Mouse (Mus musculus) kidney, adult 2 months (tissue): ENCODE measurements at regions not wholly inside any gene's neighbourhood (a gene's known extent, or its start where the extent isn't known, plus 50 kb on each side); places are given as distances from the start of the nearest gene placed in this dataset.

Source experiments
- DNase-seq: peaks from one replicate; pipeline ENCODE4 v3.0.0; 2021
- H3K27ac ChIP-seq: fragments of 200-500 bp; 2 replicates; pipeline ENCODE4 v1.5.1; 2012; ENCODE audit warnings: low read depth, low read length, control low read depth, inconsistent platforms; ENCODE audit not compliant: insufficient read depth
- H3K27me3 ChIP-seq: fragments of 200-500 bp; replicated peaks from 2 replicates; pipeline ENCODE4 v1.6.1; 2012; ENCODE audit warnings: mild to moderate bottlenecking, moderate library complexity, low read length, inconsistent platforms; ENCODE audit not compliant: control insufficient read depth, insufficient read depth
- H3K36me3 ChIP-seq: fragments of 200-500 bp; 2 replicates; pipeline ENCODE4 v1.6.1; 2012; ENCODE audit warnings: mild to moderate bottlenecking, moderate library complexity, low read length, inconsistent platforms; ENCODE audit not compliant: control insufficient read depth, insufficient read depth
- H3K4me1 ChIP-seq: fragments of 200-500 bp; 2 replicates; pipeline ENCODE4 v1.6.1; 2011; ENCODE audit warnings: low read length; ENCODE audit not compliant: control insufficient read depth, insufficient read depth
- H3K4me3 ChIP-seq: fragments of 200-500 bp; 2 replicates; pipeline ENCODE4 v1.5.1; 2011; ENCODE audit warnings: mild to moderate bottlenecking, low read depth, low read length, control low read depth; ENCODE audit not compliant: insufficient read depth
- CTCF ChIP-seq: fragments of 200-500 bp; conservative IDR thresholded peaks from 2 replicates; pipeline ENCODE4 v1.5.1; 2011; ENCODE audit warnings: low read depth, mild to moderate bottlenecking, control low read depth, low read length, moderate library complexity, mixed read lengths; ENCODE audit not compliant: insufficient read depth, insufficient read length
- POLR2A ChIP-seq: fragments of 200-500 bp; IDR thresholded peaks from one replicate; pipeline ENCODE4 v1.6.1; 2011; ENCODE audit warnings: low read depth, low read length, control low read depth
- WGBS: fragments of 180-500 bp; shearing (Covaris S2); methylation state at CpG from one replicate; pipeline ENCODE4 v1.1.7; 2018; 5-methylcytosine and 5-hydroxymethylcytosine counted together

- no peaks in the 10 kb centered on the region for H3K27me3 ChIP-seq
- no peaks in the 10 kb centered on the region for H3K36me3 ChIP-seq
- no peak overlapping the region for H3K27ac ChIP-seq
- no peak overlapping the region for H3K4me3 ChIP-seq
- H3K4me1 ChIP-seq = no peaks in the 10 kb centered on the region
- TF ChIP-seq POLR2A (no peak), CTCF (no peak)
- DNase-seq = no peak
- 88% methylated on average over 2 of the region's 2 CpGs for WGBS
Measured at GRCm38 (mm10) chr6:35458250-35458649, 81.4 kb downstream of the Mtpn start.

GRCm38 (mm10) chr6:35445007-35445406 lies 94.7 kb downstream of the Mtpn start:
- DNase-seq = no peak

GRCm38 (mm10) chr6:35426301-35426700 lies 100.4 kb upstream of the Fam180a start:
- WGBS = 71% methylated on average over 3 of the region's 3 CpGs
- Histone ChIP-seq H3K4me1 (no peaks in the 10 kb centered on the region), H3K4me3 (no peak overlapping the region), H3K27me3 (no peaks in the 10 kb centered on the region), H3K27ac (no peak overlapping the region), H3K36me3 (no peaks in the 10 kb centered on the region)
- DNase-seq = no peak
- no peak for TF ChIP-seq POLR2A
- no peak for TF ChIP-seq CTCF

More at GRCm38 (mm10) chr6:35445007-35445406, 94.7 kb downstream of the Mtpn start:
- Histone ChIP-seq H3K27ac (no peak overlapping the region), H3K36me3 (no peaks in the 10 kb centered on the region), H3K27me3 (no peaks in the 10 kb centered on the region), H3K4me3 (no peak overlapping the region), H3K4me1 (no peaks in the 10 kb centered on the region)
- TF ChIP-seq POLR2A (no peak), CTCF (no peak)
- WGBS = 63% methylated on average over 1 of the region's 1 CpGs

GRCm38 (mm10) chr6:35424521-35424920 lies 98.6 kb upstream of the Fam180a start:
- 90% methylated on average over 2 of the region's 2 CpGs for WGBS
- Histone ChIP-seq H3K27me3 (no peaks in the 10 kb centered on the region), H3K36me3 (no peaks in the 10 kb centered on the region), H3K4me3 (no peak overlapping the region), H3K4me1 (no peaks in the 10 kb centered on the region), H3K27ac (no peak overlapping the region)
- no peak for TF ChIP-seq CTCF
- TF ChIP-seq POLR2A = no peak
- no peak for DNase-seq

GRCm38 (mm10) chr6:35420924-35421323 lies 95.0 kb upstream of the Fam180a start:
- no peak overlapping the region for H3K4me3 ChIP-seq
- TF ChIP-seq POLR2A (no peak), CTCF (no peak)
- no peak for DNase-seq
- no peaks in the 10 kb centered on the region for H3K27me3 ChIP-seq
- WGBS = 71% methylated on average over 7 of the region's 7 CpGs
- H3K27ac ChIP-seq = no peak overlapping the region
- H3K36me3 ChIP-seq = no peaks in the 10 kb centered on the region
- no peaks in the 10 kb centered on the region for H3K4me1 ChIP-seq

GRCm38 (mm10) chr6:35405044-35405443 lies 79.1 kb upstream of the Fam180a start:
- 44% methylated on average over 9 of the region's 9 CpGs for WGBS
- TF ChIP-seq POLR2A = no peak
- no peak for TF ChIP-seq CTCF
- Histone ChIP-seq H3K27ac (no peak overlapping the region), H3K36me3 (no peaks in the 10 kb centered on the region), H3K4me1 (no peaks in the 10 kb centered on the region), H3K4me3 (no peak overlapping the region), H3K27me3 (no peaks in the 10 kb centered on the region)
- DNase-seq = no peak

- WGBS = 79% methylated on average over 5 of the region's 5 CpGs
- Histone ChIP-seq H3K4me1 (no peaks in the 10 kb centered on the region), H3K36me3 (no peaks in the 10 kb centered on the region), H3K27me3 (no peaks in the 10 kb centered on the region), H3K4me3 (no peak overlapping the region), H3K27ac (no peak overlapping the region)
- DNase-seq = no peak
- TF ChIP-seq POLR2A = no peak
Measured at GRCm38 (mm10) chr6:35403341-35403910, 77.5 kb upstream of the Fam180a start.

- Histone ChIP-seq H3K4me3 (no peak overlapping the region), H3K27ac (no peak overlapping the region), H3K36me3 (no peaks in the 10 kb centered on the region), H3K4me1 (no peaks in the 10 kb centered on the region), H3K27me3 (no peaks in the 10 kb centered on the region)
- TF ChIP-seq POLR2A (no peak), CTCF (no peak)
- no peak for DNase-seq
- 92% methylated on average over 9 of the region's 9 CpGs for WGBS
Measured at GRCm38 (mm10) chr6:35395726-35396125, 69.8 kb upstream of the Fam180a start.
